Mouse (Mus musculus): Measurements from ENCODE around the gene Vmn1r234. TPM values are rescaled to one million over a fixed set of nuclear protein-coding genes. Genes with fewer than 3 reads are reported as not detected.

The Vmn1r234 gene
- total and polyA plus RNA-seq, 3 experiments, result not detected

- no peak for TF ChIP-seq POLR2A (IDR thresholded peaks at IDR 0.05; ENCODE audit: insufficient read depth, low read depth, low read length)
- no peak for TF ChIP-seq EP300 (IDR thresholded peaks at IDR 0.05; ENCODE audit: insufficient read depth, low read depth, low read length)
- TF ChIP-seq CTCF (IDR thresholded peaks at IDR 0.05), result no peak
- no peak overlapping the region for H3K9ac ChIP-seq (ENCODE audit: low read depth, low read length)
- H3K4me3 ChIP-seq, result no peak overlapping the region
- H3K36me3 ChIP-seq (ENCODE audit: control insufficient read depth, insufficient read depth, low read length), result no peaks in the 10 kb centered on the region
- intact Hi-C loops (cut with DNase I), result no loop called here
- H3K79me2 ChIP-seq (replicated peaks; ENCODE audit: control insufficient read depth, insufficient read depth, low read length), result no peaks in the 10 kb centered on the region
- DNase-seq, result no peak
- no peak overlapping the region for H3K27ac ChIP-seq
- no peaks in the 10 kb centered on the region for H3K27me3 ChIP-seq (ENCODE audit: control insufficient read depth, insufficient read depth, low read length)
- no peaks in the 10 kb centered on the region for H3K4me1 ChIP-seq (ENCODE audit: control insufficient read depth, insufficient read depth, low read length)
These were observed 58.5 kb downstream of the Vmn1r234 start for GRCm38 (mm10) chr17:21284395-21284794.

Small RNAs within 50 kb of the gene (microRNA-seq; reads per million reads assigned to microRNA genes)
- gene Gm26384, result 0 reads per million in 2 experiments

Other genes with a start within 250 kb of the Vmn1r234 start
- gene Vmn1r233, start 229.6 kb upstream of the Vmn1r234 start, total RNA-seq (2021), result not detected
- gene Vmn1r233, start 229.6 kb upstream of the Vmn1r234 start, polyA plus RNA-seq (2012; rRNA removed), result not detected in 2 replicates
- 1 to 10 TPM; 8.6 TPM for gene Zfp160, start 217.2 kb upstream of the Vmn1r234 start, total RNA-seq (2021)
- 3.4 and 6.4 TPM in 2 replicates for gene Zfp160, start 217.2 kb upstream of the Vmn1r234 start, polyA plus RNA-seq (2012; rRNA removed)
- gene Vmn1r235, start 30.3 kb downstream of the Vmn1r234 start, total RNA-seq (2021), result not detected
- not detected in 2 replicates for gene Vmn1r235, start 30.3 kb downstream of the Vmn1r234 start, polyA plus RNA-seq (2012; rRNA removed)
- gene Vmn1r236, start 56.9 kb downstream of the Vmn1r234 start, total RNA-seq (2021), result not detected
- gene Vmn1r236, start 56.9 kb downstream of the Vmn1r234 start, polyA plus RNA-seq (2012; rRNA removed), result not detected in 2 replicates
- not detected for gene Vmn1r237, start 85.8 kb downstream of the Vmn1r234 start, total RNA-seq (2021)
- not detected in 2 replicates for gene Vmn1r237, start 85.8 kb downstream of the Vmn1r234 start, polyA plus RNA-seq (2012; rRNA removed)
- gene Zfp677, start 157.7 kb downstream of the Vmn1r234 start, total RNA-seq (2021), result under 1 TPM; 0.86 to 0.89 TPM
- 0.25 and 0.50 TPM in 2 replicates for gene Zfp677, start 157.7 kb downstream of the Vmn1r234 start, polyA plus RNA-seq (2012; rRNA removed)
- gene Zfp54, start 197.1 kb downstream of the Vmn1r234 start, total RNA-seq (2021), result 1 to 10 TPM in 1 of 2 experiments, under 1 TPM in 1; 0.59 to 1.0 TPM
- 0.39 and 0.64 TPM in 2 replicates for gene Zfp54, start 197.1 kb downstream of the Vmn1r234 start, polyA plus RNA-seq (2012; rRNA removed)
- 1 to 10 TPM; 6.3 to 8.5 TPM for gene Zfp51, start 224.3 kb downstream of the Vmn1r234 start, total RNA-seq (2021)
- gene Zfp51, start 224.3 kb downstream of the Vmn1r234 start, polyA plus RNA-seq (2012; rRNA removed), result 1.5 and 3.7 TPM in 2 replicates